Mouse (Mus musculus): ENCODE data around the gene Smco3. TPM values are rescaled to one million over a fixed set of nuclear protein-coding genes. Genes with fewer than 3 reads are reported as not detected.
A peak's percentile ranks its signal among the peaks of the same experiment; 100 is the strongest.

Smco3 gene
- polyA plus RNA-seq, 1 experiment = 0.74 TPM

DNA sequence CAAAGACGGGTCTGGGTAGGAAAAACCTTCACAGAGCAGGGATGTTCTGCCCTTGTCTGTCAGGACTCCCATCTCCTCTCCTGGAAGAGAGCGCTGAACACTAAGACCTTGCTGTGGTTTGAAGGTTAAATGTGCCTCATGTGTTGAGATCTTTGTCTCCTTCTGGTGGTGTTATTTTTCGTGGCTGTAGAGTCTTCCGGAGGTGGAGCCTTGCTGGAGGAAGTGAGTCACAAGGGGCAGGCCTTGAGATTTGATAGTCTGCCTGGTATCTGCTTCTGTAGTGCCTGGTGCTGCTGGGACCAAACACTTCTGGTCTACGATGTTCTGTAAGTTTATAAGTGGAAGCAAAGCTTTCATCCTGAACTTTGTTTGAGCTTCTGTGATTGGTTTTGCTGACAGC is 13.7 kb upstream of the Smco3 start:
- TF ChIP-seq POLR2A (IDR thresholded peaks at IDR 0.05; ENCODE audit: borderline replicate concordance, low read depth, low read length) = no peak
- no peak for TF ChIP-seq CTCF (IDR thresholded peaks at IDR 0.05; ENCODE audit: low read depth, low read length)
- H3K4me1 ChIP-seq (ENCODE audit: control insufficient read depth, insufficient read depth, low read length) = no peaks in the 10 kb centered on the region
- no peak overlapping the region for H3K4me3 ChIP-seq (ENCODE audit: insufficient read depth, low read length)
- H3K27ac ChIP-seq (ENCODE audit: insufficient read depth, low read depth, low read length) = no peak overlapping the region

DNA sequence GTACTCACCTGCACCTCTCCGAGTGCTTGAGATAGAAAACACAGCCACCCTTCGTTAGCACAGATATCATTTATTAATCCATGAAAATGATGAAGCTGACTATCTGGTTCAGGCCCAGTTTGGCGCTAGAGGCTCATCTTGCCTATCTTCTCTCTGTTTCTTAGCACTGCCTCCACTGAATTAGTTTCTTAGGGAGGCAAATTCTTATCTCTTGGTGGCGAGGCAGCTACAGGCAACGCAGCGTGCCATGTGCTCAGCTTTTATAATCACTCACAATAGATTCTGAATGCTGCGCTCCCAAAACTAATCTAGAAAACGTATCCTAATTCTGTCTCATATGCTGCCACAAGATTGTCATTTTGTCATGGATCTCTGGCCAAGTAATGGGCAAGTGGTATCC is 13.1 kb upstream of the Smco3 start:
- no peak for TF ChIP-seq CTCF (IDR thresholded peaks at IDR 0.05; ENCODE audit: low read depth, low read length)
- no peak for TF ChIP-seq POLR2A (IDR thresholded peaks at IDR 0.05; ENCODE audit: borderline replicate concordance, low read depth, low read length)
- Histone ChIP-seq H3K27ac (ENCODE audit: insufficient read depth, low read depth, low read length) (no peak overlapping the region), H3K4me1 (ENCODE audit: control insufficient read depth, insufficient read depth, low read length) (no peaks in the 10 kb centered on the region), H3K4me3 (ENCODE audit: insufficient read depth, low read length) (no peak overlapping the region)

DNA sequence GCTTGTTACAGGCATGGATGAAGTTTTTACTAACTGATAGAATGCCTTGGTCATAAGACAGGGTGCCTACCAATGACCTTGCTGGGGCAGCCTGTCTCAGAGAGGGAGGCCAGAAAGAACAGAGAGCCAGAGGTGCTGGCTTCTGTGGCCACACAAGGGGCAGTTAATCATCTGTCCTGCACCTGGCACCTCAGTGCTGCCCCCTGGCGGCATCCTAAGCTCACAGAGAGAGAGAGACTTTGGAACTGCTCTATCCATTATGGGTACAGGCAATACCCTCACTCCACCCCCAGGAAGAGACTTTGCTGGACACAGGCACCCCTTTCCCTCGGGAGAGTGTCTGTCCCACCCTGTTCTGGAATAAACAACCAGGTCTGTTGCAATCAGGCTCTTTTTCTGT is 12.5 kb upstream of the Smco3 start:
- TF ChIP-seq POLR2A (IDR thresholded peaks at IDR 0.05; ENCODE audit: borderline replicate concordance, low read depth, low read length) = no peak
- peak; percentile 90 for TF ChIP-seq CTCF (IDR thresholded peaks at IDR 0.05; ENCODE audit: low read depth, low read length)
- Histone ChIP-seq H3K4me1 (ENCODE audit: control insufficient read depth, insufficient read depth, low read length) (no peaks in the 10 kb centered on the region), H3K4me3 (ENCODE audit: insufficient read depth, low read length) (no peak overlapping the region), H3K27ac (ENCODE audit: insufficient read depth, low read depth, low read length) (no peak overlapping the region)

DNA sequence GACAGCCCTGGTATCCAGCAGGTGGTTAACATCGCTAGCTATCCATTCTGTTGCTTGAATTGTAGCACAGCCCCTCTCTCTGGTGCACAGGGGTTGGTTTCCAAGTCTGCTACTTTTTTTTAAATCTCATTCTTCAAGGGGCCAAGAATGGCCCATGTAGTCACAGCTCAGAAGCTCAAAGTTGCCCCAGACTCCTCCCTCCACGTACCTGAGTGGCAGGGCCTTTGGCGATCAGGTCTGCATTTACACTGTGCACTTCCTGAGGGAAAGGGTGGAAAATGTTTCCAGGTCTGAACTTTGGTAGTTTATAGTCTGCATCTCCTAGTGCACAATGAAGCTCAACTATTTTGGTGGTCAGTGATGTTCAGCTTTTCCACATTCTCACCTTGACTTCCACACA is 12.0 kb upstream of the Smco3 start:
- no peak overlapping the region for H3K27ac ChIP-seq (ENCODE audit: insufficient read depth, low read depth, low read length)
- no peak overlapping the region for H3K4me3 ChIP-seq (ENCODE audit: insufficient read depth, low read length)
- H3K4me1 ChIP-seq (ENCODE audit: control insufficient read depth, insufficient read depth, low read length) = no peaks in the 10 kb centered on the region
- no peak for TF ChIP-seq POLR2A (IDR thresholded peaks at IDR 0.05; ENCODE audit: borderline replicate concordance, low read depth, low read length)
- TF ChIP-seq CTCF (IDR thresholded peaks at IDR 0.05; ENCODE audit: low read depth, low read length) = no peak

DNA sequence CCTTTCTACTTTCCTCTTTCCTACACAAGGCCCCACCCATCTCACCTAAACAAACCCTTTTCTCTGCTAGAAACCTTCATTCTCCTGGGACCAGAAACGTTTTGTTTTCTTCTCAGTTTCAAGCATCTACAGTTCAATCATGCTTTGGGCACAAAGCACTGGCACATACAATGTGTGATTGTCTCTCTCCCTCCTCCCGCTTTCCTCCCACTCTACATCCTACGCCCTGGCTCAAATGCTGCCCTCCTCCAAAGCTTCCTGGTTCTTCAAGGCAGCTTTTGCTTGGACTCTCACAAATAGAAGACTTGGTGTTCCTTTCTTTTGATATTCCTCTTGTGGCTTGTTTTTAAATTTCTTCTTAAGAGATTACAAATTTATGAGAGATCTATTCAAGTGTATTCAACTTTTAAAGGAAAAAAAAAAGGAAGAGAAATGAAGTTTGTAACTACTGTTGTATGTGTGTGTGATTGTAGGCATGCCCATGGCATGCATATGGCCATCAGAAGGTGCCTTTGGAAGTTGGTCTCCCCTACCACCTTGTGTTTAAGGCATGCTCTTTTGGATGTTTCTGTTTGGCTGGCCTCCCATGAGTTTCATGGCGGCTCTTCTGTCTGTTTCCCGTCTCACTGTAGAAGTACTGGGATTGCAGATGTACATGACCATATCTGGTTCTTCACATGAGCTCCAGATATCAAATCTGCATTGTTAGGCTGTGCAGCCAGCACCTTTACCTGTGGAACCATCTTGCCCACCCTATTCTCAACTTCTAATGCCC is 10.6 kb upstream of the Smco3 start:
- H3K4me3 ChIP-seq (ENCODE audit: insufficient read depth, low read length) = no peak overlapping the region
- no peak overlapping the region for H3K27ac ChIP-seq (ENCODE audit: insufficient read depth, low read depth, low read length)
- TF ChIP-seq POLR2A (IDR thresholded peaks at IDR 0.05; ENCODE audit: borderline replicate concordance, low read depth, low read length) = no peak
- no peak for TF ChIP-seq CTCF (IDR thresholded peaks at IDR 0.05; ENCODE audit: low read depth, low read length)
- no peaks in the 10 kb centered on the region for H3K4me1 ChIP-seq (ENCODE audit: control insufficient read depth, insufficient read depth, low read length)

DNA sequence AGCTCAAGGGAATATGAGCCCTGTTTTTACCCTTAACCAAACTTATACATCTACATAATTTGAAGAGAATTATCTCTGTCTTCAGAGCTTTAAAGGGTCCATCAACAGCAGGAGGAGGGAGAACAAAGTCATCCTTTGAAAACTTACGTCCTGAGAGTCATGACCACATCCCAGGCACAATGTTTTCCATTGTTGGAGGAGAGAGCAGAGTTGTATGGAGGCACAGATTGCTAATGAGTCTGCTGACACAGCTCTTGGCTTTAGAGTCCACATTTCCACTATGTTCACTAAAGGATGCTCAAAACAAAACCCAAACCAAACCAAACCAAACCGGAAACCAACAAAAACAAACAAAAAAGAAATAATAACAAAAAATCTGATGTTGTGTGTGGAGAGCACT is 9.7 kb upstream of the Smco3 start:
- H3K4me3 ChIP-seq (ENCODE audit: insufficient read depth, low read length) = no peak overlapping the region
- no peak overlapping the region for H3K27ac ChIP-seq (ENCODE audit: insufficient read depth, low read depth, low read length)
- TF ChIP-seq POLR2A (IDR thresholded peaks at IDR 0.05; ENCODE audit: borderline replicate concordance, low read depth, low read length) (no peak), CTCF (IDR thresholded peaks at IDR 0.05; ENCODE audit: low read depth, low read length) (no peak)
- no peaks in the 10 kb centered on the region for H3K4me1 ChIP-seq (ENCODE audit: control insufficient read depth, insufficient read depth, low read length)

DNA sequence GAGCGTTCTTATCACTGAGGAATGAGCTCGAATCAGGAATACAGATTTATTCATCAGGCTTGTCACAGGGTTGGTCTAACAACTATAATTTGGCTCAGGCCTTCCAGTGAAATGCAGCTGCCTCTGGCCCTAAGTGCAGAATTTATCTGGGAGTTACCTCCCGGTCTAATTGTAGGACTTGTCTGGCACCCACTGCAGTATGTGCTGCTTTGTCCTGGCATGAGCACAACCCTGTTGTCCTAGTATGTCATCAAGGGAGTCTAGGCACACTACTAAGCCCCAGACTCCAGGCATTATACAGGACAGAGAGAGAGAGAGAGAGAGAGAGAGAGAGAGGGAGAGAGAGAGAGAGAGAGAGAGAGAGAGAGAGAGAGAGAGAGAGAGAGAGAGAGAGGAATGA is 2.1 kb upstream of the Smco3 start:
- Histone ChIP-seq H3K4me3 (ENCODE audit: insufficient read depth, low read length) (no peak overlapping the region), H3K27ac (ENCODE audit: insufficient read depth, low read depth, low read length) (no peak overlapping the region), H3K4me1 (ENCODE audit: control insufficient read depth, insufficient read depth, low read length) (peaks cover 18% of the 10 kb centered on the region)
- no peak for TF ChIP-seq CTCF (IDR thresholded peaks at IDR 0.05; ENCODE audit: low read depth, low read length)
- TF ChIP-seq POLR2A (IDR thresholded peaks at IDR 0.05; ENCODE audit: borderline replicate concordance, low read depth, low read length) = no peak

DNA sequence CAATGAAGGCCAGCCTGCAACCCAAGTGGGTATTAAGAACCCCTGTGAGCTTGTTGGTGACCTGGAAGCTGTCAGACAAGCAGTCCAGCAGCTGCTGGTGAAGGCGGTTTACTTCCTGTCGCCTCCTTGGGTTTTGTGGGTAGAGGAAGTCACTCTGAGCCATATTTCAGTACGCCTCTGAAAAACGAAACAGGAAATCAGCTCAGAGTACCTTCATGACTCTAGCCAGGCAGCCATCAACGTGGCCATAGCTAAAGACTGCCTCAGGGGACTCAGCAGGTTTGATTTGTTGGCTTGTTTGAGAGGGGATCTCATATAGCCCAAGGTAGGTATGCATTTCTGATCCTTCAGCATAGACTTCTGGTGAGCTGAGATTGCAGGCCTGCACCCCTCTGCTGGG is 3.5 kb downstream of the Smco3 start:
- H3K4me3 ChIP-seq (ENCODE audit: insufficient read depth, low read length) = peak overlapping the region; percentile 66

DNA sequence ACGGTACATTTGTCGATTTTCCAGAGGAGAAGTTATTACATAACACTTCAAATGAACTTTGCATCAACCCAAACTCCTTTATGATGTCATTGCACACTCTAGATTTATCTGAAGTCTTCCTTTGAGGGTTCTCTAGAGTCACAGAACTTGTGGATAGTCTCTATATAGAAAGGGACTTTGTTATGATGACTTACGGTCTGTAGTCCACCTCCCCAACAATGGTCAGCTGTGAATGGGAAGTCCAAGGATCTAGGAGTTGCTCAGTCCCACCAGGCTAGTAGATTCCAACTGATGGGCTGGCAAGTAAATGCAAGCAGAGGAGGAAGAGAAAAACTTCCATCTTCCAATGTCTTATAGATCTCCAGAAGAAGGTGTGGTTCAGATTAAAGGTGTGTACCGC is 6.6 kb downstream of the Smco3 start:
- TF ChIP-seq CTCF (IDR thresholded peaks at IDR 0.05; ENCODE audit: low read depth, low read length) = no peak
- H3K27ac ChIP-seq (ENCODE audit: insufficient read depth, low read depth, low read length) = peak overlapping the region; percentile 15

More for the DNA sequence above, 3.5 kb downstream of the Smco3 start:
- H3K4me1 ChIP-seq (ENCODE audit: control insufficient read depth, insufficient read depth, low read length) = peaks cover 30% of the 10 kb centered on the region
- H3K27ac ChIP-seq (ENCODE audit: insufficient read depth, low read depth, low read length) = peak overlapping the region; percentile 78
- TF ChIP-seq CTCF (IDR thresholded peaks at IDR 0.05; ENCODE audit: low read depth, low read length) (no peak), POLR2A (IDR thresholded peaks at IDR 0.05; ENCODE audit: borderline replicate concordance, low read depth, low read length) (no peak)

DNA sequence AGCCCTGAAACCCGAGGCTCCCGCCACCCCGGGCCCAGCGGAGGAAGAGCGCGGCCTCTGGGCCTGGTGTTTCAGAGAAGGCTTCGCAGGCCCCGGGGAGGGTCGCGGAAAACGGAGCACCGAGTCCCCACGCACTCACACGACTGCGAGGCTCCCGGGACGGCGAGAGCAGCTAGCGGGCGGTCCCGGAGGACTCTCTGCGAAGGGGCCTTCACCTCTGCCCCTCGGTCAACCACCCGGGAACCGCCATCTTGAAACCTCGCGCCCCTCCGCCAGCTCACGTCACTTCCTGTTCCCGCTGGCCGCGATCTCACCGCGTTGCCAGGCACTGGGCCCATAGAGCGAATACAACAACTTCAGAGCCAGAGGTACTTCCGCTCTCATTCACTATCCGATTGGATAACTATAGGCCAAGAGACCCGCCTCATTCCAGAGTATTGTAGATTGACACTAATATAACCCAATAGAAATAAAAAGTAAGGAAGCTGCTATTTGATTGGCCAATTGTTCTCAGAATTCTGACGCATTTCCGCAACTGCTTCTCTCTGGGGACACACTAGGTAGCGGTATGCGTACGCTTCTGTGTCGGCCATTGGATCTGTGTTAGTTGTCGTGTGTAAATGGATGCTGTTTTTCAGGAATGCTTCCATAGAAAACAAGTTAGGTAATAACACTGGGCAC is 7.2 kb downstream of the Smco3 start, which contains the start of gene Wbp11:
Gene Wbp11 (minus strand): TSS at position 353 of the 681 bp plus-strand sequence.
- Histone ChIP-seq H3K27ac (ENCODE audit: insufficient read depth, low read depth, low read length) (peak within 1 kb of the TSS; percentile 74), H3K4me1 (ENCODE audit: control insufficient read depth, insufficient read depth, low read length) (peaks cover 22% of the 10 kb centered on the region), H3K4me3 (ENCODE audit: insufficient read depth, low read length) (peak within 1 kb of the TSS; percentile 84)
- TF ChIP-seq CTCF (IDR thresholded peaks at IDR 0.05; ENCODE audit: low read depth, low read length) (no peak), POLR2A (IDR thresholded peaks at IDR 0.05; ENCODE audit: borderline replicate concordance, low read depth, low read length) (no peak)

More for the DNA sequence above, 6.6 kb downstream of the Smco3 start:
- peak overlapping the region; percentile 58 for H3K4me3 ChIP-seq (ENCODE audit: insufficient read depth, low read length)
- peaks cover 23% of the 10 kb centered on the region for H3K4me1 ChIP-seq (ENCODE audit: control insufficient read depth, insufficient read depth, low read length)

Measured in bone marrow macrophage, adult 2 months (primary cell).